In the genomic region with DNA sequence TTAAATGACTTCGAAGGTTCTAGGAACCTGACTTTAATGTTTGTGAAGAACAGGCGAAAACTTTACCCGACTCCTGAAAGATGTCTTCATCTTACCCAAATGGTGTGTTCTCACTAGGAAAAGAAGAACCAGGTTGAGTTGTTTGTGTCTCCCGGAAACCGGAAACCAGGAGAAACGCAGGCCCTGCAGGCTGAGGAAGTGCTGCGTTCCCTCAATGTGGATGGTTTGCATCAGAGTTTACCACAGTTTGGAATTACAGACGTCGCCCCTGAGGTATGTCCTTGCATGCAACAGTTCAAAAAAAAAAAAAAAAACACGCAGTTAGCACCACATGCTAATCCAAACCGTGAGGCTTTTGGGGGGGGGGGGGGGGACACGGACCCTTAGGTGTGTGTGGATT, we compare ENCODE assay signal across 35 mouse cellular contexts. TPM values are rescaled to one million over a fixed set of nuclear protein-coding genes. Genes with fewer than 3 reads are reported as not detected.
"Had no signal": no experiment of that assay in that cellular context is flagged by ENCODE, and none has a peak within 500 bp of the region (broad histone marks: within the 10 kb centered on the region; RNA-seq: fewer than 3 reads in every experiment).

No protein-coding gene starts in this region.

- H3K9me3 ChIP-seq: heart, embryonic 13.5 days; heart, embryonic 15.5 days; hindbrain, embryonic 12.5 days; intestine, embryonic 15.5 days; limb, embryonic 10.5 days; limb, embryonic 12.5 days had no signal

- H3K4me3 ChIP-seq: heart, adult 2 months; heart, embryonic 13.5 days; heart, embryonic 15.5 days; hindbrain, embryonic 12.5 days; intestine, embryonic 15.5 days; layer of hippocampus, adult 2 months; left cerebral cortex, adult 2 months; limb, embryonic 10.5 days; limb, embryonic 12.5 days had no signal

- H3K4me1 ChIP-seq: heart, embryonic 13.5 days; heart, embryonic 15.5 days; hindbrain, embryonic 12.5 days; intestine, embryonic 15.5 days; limb, embryonic 10.5 days; limb, embryonic 12.5 days had no signal

- H3K4me2 ChIP-seq: heart, embryonic 11.5 days; heart, embryonic 13.5 days; heart, embryonic 15.5 days; hindbrain, embryonic 12.5 days; hindbrain, embryonic 14.5 days; intestine, embryonic 15.5 days; limb, embryonic 12.5 days; liver, embryonic 11.5 days had no signal

- H3K27me3 ChIP-seq: heart, embryonic 13.5 days; heart, embryonic 15.5 days; hindbrain, embryonic 12.5 days; intestine, embryonic 15.5 days; limb, embryonic 12.5 days had no signal

- H3K27ac ChIP-seq: heart, adult 2 months; heart, embryonic 13.5 days; heart, embryonic 15.5 days; hindbrain, embryonic 12.5 days; hindbrain, embryonic 14.5 days; intestine, embryonic 15.5 days; layer of hippocampus, adult 2 months; left cerebral cortex, adult 2 months; limb, embryonic 10.5 days; limb, embryonic 12.5 days had no signal

- H3K9ac ChIP-seq: heart, embryonic 13.5 days; heart, embryonic 15.5 days; hindbrain, embryonic 12.5 days; hindbrain, embryonic 14.5 days; intestine, embryonic 15.5 days; limb, embryonic 12.5 days had no signal

- H3K36me3 ChIP-seq: heart, embryonic 13.5 days; heart, embryonic 15.5 days; hindbrain, embryonic 12.5 days; intestine, embryonic 15.5 days; limb, embryonic 10.5 days; limb, embryonic 12.5 days had no signal

- DNase-seq: gastrocnemius, postnatal 14 days; gastrocnemius, postnatal 36 days; heart, adult 2 months; heart, postnatal 36 days; kidney, adult 18-20 months; kidney, adult 8-10 months; kidney, postnatal 10 days; kidney, postnatal 25 days; kidney, postnatal 4 days; liver had no signal

- ATAC-seq: hindbrain, embryonic 16.5 days; inflammation-experienced regulatory T-cells, adult 6 months; intestine, embryonic 15.5 days; intestine, postnatal 0 days had no signal

RNA-seq across cellular contexts. Expression of a gene that starts 48.6 kb away (rescaled TPM):
- total RNA-seq: gastrocnemius, adult 18-20 months; gastrocnemius, adult 8-10 months; gastrocnemius, postnatal 14 days; gastrocnemius, postnatal 36 days; heart, adult 2 months; heart, postnatal 36 days; hematopoietic stem cell, adult 5-6 weeks; layer of hippocampus, adult 2 months; layer of hippocampus, postnatal 10 days; layer of hippocampus, postnatal 25 days; left cerebral cortex, adult 2 months; left cerebral cortex, postnatal 14 days; left cerebral cortex, postnatal 36 days had no signal
- polyA plus RNA-seq: heart, adult 2 months; heart, embryonic 11.5 days; heart, embryonic 13.5 days; heart, embryonic 15.5 days; heart, postnatal 0 days; hindbrain, embryonic 12.5 days; intestine, embryonic 15.5 days; intestine, postnatal 0 days; kidney, embryonic 14.5 days; kidney, embryonic 16.5 days; limb, embryonic 10.5 days; limb, embryonic 12.5 days; limb, embryonic 14.5 days; liver, embryonic 11.5 days had no signal
